Mouse (Mus musculus) stomach, postnatal 0 days (tissue): ENCODE data around the gene Nlgn1. TPM values are rescaled to one million over a fixed set of nuclear protein-coding genes. Genes with fewer than 3 reads are reported as not detected.
A peak's percentile ranks its signal among the peaks of the same experiment; 100 is the strongest.

Experiments
- ATAC-seq: fragments of 200-750 bp; cut with Nextera tagmentation; 2 replicates; pipeline ENCODE4 v1.8.0; 2017; ENCODE audit not compliant: low FRiP score, low TSS enrichment
- DNase-seq: peaks from one replicate; pipeline ENCODE4 v3.0.0-alpha.2; 2016; ENCODE audit warnings: low spot score
- H3K27ac ChIP-seq: fragments of 300-500 bp; sonication (generic); replicated peaks from 2 replicates; pipeline ENCODE4 v1.5.1; 2014; ENCODE audit warnings: mild to moderate bottlenecking, control low read depth
- H3K27me3 ChIP-seq: fragments of 300-500 bp; sonication (generic); 2 replicates; pipeline ENCODE4 v1.6.1; 2014; ENCODE audit warnings: low read length; ENCODE audit not compliant: control insufficient read depth, insufficient read depth
- H3K36me3 ChIP-seq: fragments of 300-500 bp; sonication (generic); 2 replicates; pipeline ENCODE4 v1.6.1; 2014; ENCODE audit warnings: low read length, mixed read lengths; ENCODE audit not compliant: control insufficient read depth, insufficient read depth
- H3K4me1 ChIP-seq: fragments of 300-500 bp; sonication (generic); replicated peaks from 2 replicates; pipeline ENCODE4 v1.6.1; 2014; ENCODE audit warnings: antibody characterized with exemption; ENCODE audit not compliant: control insufficient read depth, insufficient read depth
- H3K4me2 ChIP-seq: fragments of 300-500 bp; sonication (generic); replicated peaks from 2 replicates; pipeline ENCODE4 v1.6.1; 2014; ENCODE audit warnings: low read depth, mild to moderate bottlenecking, control low read depth, moderate library complexity
- H3K4me3 ChIP-seq: fragments of 300-500 bp; sonication (generic); 2 replicates; pipeline ENCODE4 v1.5.1; 2014; ENCODE audit warnings: low read depth, low read length, control low read depth
- H3K9ac ChIP-seq: fragments of 300-500 bp; sonication (generic); 2 replicates; pipeline ENCODE4 v1.6.1; 2014; ENCODE audit warnings: mild to moderate bottlenecking, low read length, control low read depth, mixed read lengths
- H3K9me3 ChIP-seq: fragments of 300-500 bp; sonication (generic); 2 replicates; pipeline ENCODE4 v1.6.1; 2016; ENCODE audit warnings: low read length; ENCODE audit not compliant: control insufficient read depth
- CTCF ChIP-seq: IDR thresholded peaks from 2 replicates; pipeline ENCODE4 v1.5.1; 2016; ENCODE audit warnings: antibody characterized with exemption, low read depth, mild to moderate bottlenecking, moderate library complexity
- EP300 ChIP-seq: optimal IDR thresholded peaks from 2 replicates; pipeline ENCODE3; 2016; ENCODE audit warnings: antibody characterized with exemption
- WGBS: fragments of 180-500 bp; shearing (Covaris S2); extraction: QIAGEN DNeasy Blood & Tissue Kit; methylation state at CpG from one replicate; pipeline ENCODE4 v1.1.7; 2014; 5-methylcytosine and 5-hydroxymethylcytosine counted together
- polyA plus RNA-seq: library from polyadenylated mRNA; unstranded; fragments of >200 nt; fragmentation: Nextera tagmentation; extraction: Ambion mirVana; gene quantifications from 2 replicates; pipeline ENCODE4 v1.2.1, GENCODE M21; 2015

Nlgn1 gene
- polyA plus RNA-seq, 1 experiment from 2014 or later = 0.41 TPM

DNA sequence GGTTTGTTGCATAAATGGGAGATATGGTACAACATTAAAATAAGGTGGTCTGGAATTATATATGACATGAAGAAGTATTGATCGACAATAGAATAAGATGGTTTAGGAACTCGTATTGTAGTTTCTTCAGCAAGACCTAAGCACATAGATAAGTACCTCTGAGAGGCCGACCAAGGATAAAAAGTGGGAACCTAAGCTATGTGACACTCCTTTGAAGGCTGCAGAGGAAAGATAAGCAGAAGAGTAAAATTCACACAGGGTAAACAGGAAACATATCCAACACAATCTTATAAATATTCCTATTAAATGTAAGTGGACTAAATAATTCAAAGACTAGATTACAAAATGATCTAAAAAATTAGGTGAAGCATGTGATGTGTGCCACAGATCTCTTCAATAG, 151.2 kb downstream of the Nlgn1 start:
- H3K9ac ChIP-seq = no peak overlapping the region
- no peak overlapping the region for H3K4me2 ChIP-seq
- no peaks in the 10 kb centered on the region for H3K27me3 ChIP-seq
- ATAC-seq (no peak), DNase-seq (no peak)
- no peaks in the 10 kb centered on the region for H3K4me1 ChIP-seq
- H3K27ac ChIP-seq = no peak overlapping the region
- 91% methylated on average over 3 of the region's 3 CpGs for WGBS
- no peaks in the 10 kb centered on the region for H3K36me3 ChIP-seq
- no peak overlapping the region for H3K4me3 ChIP-seq
- H3K9me3 ChIP-seq = no peaks in the 10 kb centered on the region
- TF ChIP-seq EP300 = no peak
- TF ChIP-seq CTCF = no peak

GRCm38 (mm10) chr3:26175371-26175770, 156.9 kb downstream of the Nlgn1 start:
- Histone ChIP-seq H3K27ac (no peak overlapping the region), H3K9ac (no peak overlapping the region), H3K36me3 (no peaks in the 10 kb centered on the region), H3K4me3 (no peak overlapping the region), H3K4me1 (no peaks in the 10 kb centered on the region), H3K27me3 (no peaks in the 10 kb centered on the region), H3K9me3 (no peaks in the 10 kb centered on the region), H3K4me2 (no peak overlapping the region)
- WGBS = 90% methylated on average over 4 of the region's 4 CpGs
- no peak for ATAC-seq
- no peak for DNase-seq
- TF ChIP-seq CTCF (no peak), EP300 (no peak)

GRCm38 (mm10) chr3:26174257-26174656, 158.0 kb downstream of the Nlgn1 start:
- 36% methylated on average over 5 of the region's 5 CpGs for WGBS
- Histone ChIP-seq H3K4me1 (no peaks in the 10 kb centered on the region), H3K9me3 (no peaks in the 10 kb centered on the region), H3K4me3 (no peak overlapping the region), H3K27ac (no peak overlapping the region), H3K36me3 (no peaks in the 10 kb centered on the region), H3K27me3 (no peaks in the 10 kb centered on the region), H3K4me2 (no peak overlapping the region), H3K9ac (no peak overlapping the region)
- ATAC-seq (no peak), DNase-seq (no peak)
- TF ChIP-seq CTCF = no peak
- no peak for TF ChIP-seq EP300

GRCm38 (mm10) chr3:26173613-26174012, 158.6 kb downstream of the Nlgn1 start:
- no peak for ATAC-seq
- no peak overlapping the region for H3K27ac ChIP-seq
- no peaks in the 10 kb centered on the region for H3K9me3 ChIP-seq
- no peak overlapping the region for H3K4me3 ChIP-seq
- no peaks in the 10 kb centered on the region for H3K4me1 ChIP-seq
- no peak overlapping the region for H3K9ac ChIP-seq
- H3K4me2 ChIP-seq = no peak overlapping the region
- H3K27me3 ChIP-seq = no peaks in the 10 kb centered on the region
- 74% methylated on average over 3 of the region's 3 CpGs for WGBS
- no peaks in the 10 kb centered on the region for H3K36me3 ChIP-seq
- no peak for DNase-seq
- no peak for TF ChIP-seq EP300
- no peak for TF ChIP-seq CTCF

DNA sequence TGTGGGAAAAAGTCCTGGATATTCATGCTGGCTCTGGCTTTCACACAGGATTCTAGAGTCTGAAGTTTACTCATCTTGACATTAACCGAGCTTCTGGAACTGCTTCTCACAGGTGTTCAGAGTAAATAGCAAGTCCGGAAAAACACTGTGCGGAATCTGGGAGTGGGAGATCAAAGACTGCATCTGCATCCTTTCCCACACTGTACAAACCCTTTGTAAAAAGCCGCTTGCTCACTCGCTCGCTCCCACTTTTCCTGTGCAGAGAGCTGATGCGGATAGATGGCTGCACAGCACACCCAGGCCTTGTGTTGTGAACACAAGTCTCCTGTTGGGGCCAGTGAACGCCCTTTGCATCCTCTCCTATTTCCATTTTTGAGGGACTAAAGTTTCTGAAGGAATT, 165.5 kb downstream of the Nlgn1 start:
- TF ChIP-seq EP300 (no peak), CTCF (no peak)
- 54% methylated on average over 8 of the region's 8 CpGs for WGBS
- no peaks in the 10 kb centered on the region for H3K36me3 ChIP-seq
- no peaks in the 10 kb centered on the region for H3K4me1 ChIP-seq
- no peak overlapping the region for H3K27ac ChIP-seq
- no peak overlapping the region for H3K4me2 ChIP-seq
- no peaks in the 10 kb centered on the region for H3K9me3 ChIP-seq
- no peak for ATAC-seq
- DNase-seq = no peak
- H3K4me3 ChIP-seq = no peak overlapping the region
- no peaks in the 10 kb centered on the region for H3K27me3 ChIP-seq
- no peak overlapping the region for H3K9ac ChIP-seq

DNA sequence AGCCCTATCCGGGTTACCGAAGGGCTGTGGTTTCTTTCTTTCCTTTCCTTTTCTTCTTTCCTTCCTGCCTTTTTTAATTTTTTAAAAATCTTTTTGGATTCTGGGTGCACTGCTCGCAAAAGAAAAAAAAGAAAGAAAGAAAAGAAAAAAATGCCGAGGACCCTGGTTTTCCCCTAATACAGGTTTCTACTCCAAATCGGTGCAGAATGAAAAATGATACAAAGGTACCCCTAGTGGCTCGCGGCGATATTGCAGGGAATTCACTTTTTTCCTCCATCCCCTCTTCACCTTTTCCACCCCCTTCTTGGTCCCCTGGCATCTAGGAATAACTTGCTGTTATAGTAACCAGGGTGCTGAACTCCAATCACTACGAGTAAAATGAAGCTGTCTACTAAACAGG, 178.5 kb downstream of the Nlgn1 start:
- Histone ChIP-seq H3K27me3 (no peaks in the 10 kb centered on the region), H3K27ac (no peak overlapping the region), H3K4me3 (peak overlapping the region; percentile 49), H3K36me3 (no peaks in the 10 kb centered on the region), H3K9me3 (no peaks in the 10 kb centered on the region), H3K4me1 (no peaks in the 10 kb centered on the region; the same call in 1 of the 2 replicates), H3K9ac (peak overlapping the region; percentile 53), H3K4me2 (peak overlapping the region; percentile 80)
- no peak for TF ChIP-seq EP300
- peak; percentile 80 for TF ChIP-seq CTCF
- DNase-seq (peak; percentile 43), ATAC-seq (no peak)
- WGBS = 1% methylated on average over 9 of the region's 9 CpGs
